Comparison of ENCODE assay signal across 9 mouse cellular contexts in genomic region chr5:124173012-124173985, GRCm38 (mm10). TPM values are rescaled to one million over a fixed set of nuclear protein-coding genes. Genes with fewer than 3 reads are reported as not detected.
DNase-seq lines count a peak whose midpoint lies in the region; ATAC-seq and TF ChIP-seq lines count a peak whose summit lies in the region.
"Had no signal": no experiment of that assay in that cellular context is flagged by ENCODE, and none has a peak within 500 bp of the region (broad histone marks: within the 10 kb centered on the region; RNA-seq: fewer than 3 reads in every experiment).

No protein-coding gene starts in this region.

- TF ChIP-seq EP300 in liver, postnatal 0 days (IDR thresholded peaks at IDR 0.05; ENCODE audit: low read depth): no peak
- no peak for TF ChIP-seq EP300 in stomach, postnatal 0 days (optimal IDR thresholded peaks at IDR 0.05)

- peaks cover 24% of the 10 kb centered on the region for H3K4me1 ChIP-seq in liver, postnatal 0 days (ENCODE audit: insufficient read depth)
- H3K4me1 ChIP-seq in stomach, postnatal 0 days (replicated peaks; ENCODE audit: control insufficient read depth, insufficient read depth): 0 out of 2 replicates have a peak, but pooled peaks cover 2% of the 10 kb centered on the region
- peaks cover 31% of the 10 kb centered on the region for H3K4me1 ChIP-seq in kidney, embryonic 16.5 days (ENCODE audit: insufficient read depth, low read length)

- no peak overlapping the region; the same call in 1 of the 2 replicates for H3K4me2 ChIP-seq in liver, postnatal 0 days (ENCODE audit: low read depth, low read length)
- peak overlapping the region; percentile 17; the same call in 1 of the 2 replicates for H3K4me2 ChIP-seq in stomach, postnatal 0 days (replicated peaks; ENCODE audit: low read depth)
- no peak overlapping the region for H3K4me2 ChIP-seq in kidney, embryonic 16.5 days (replicated peaks; ENCODE audit: low read depth, low read length)
- H3K4me2 ChIP-seq: limb, embryonic 12.5 days had no signal

- H3K9me3 ChIP-seq in liver, postnatal 0 days (ENCODE audit: low read length): no peaks in the 10 kb centered on the region
- H3K9me3 ChIP-seq in stomach, postnatal 0 days (ENCODE audit: control insufficient read depth, low read length): no peaks in the 10 kb centered on the region
- H3K9me3 ChIP-seq in kidney, embryonic 16.5 days (ENCODE audit: low read length): no peaks in the 10 kb centered on the region
- H3K9me3 ChIP-seq: limb, embryonic 12.5 days had no signal

- TF ChIP-seq CTCF in liver, postnatal 0 days (IDR thresholded peaks at IDR 0.05; ENCODE audit: low read depth): no peak
- no peak for TF ChIP-seq CTCF in stomach, postnatal 0 days (IDR thresholded peaks at IDR 0.05; ENCODE audit: low read depth)

- ATAC-seq in liver, postnatal 0 days: peak; percentile 81
- peak; percentile 46 for ATAC-seq in stomach, postnatal 0 days (ENCODE audit: low FRiP score, low TSS enrichment)
- no peak for ATAC-seq in kidney, embryonic 16.5 days (ENCODE audit: low FRiP score, low TSS enrichment)

- H3K27ac ChIP-seq in liver, postnatal 0 days (ENCODE audit: low read depth): peak overlapping the region; percentile 64
- 0 out of 2 replicates have a peak overlapping the region, but pooled peaks have one; percentile 24 for H3K27ac ChIP-seq in stomach, postnatal 0 days (replicated peaks)
- no peak overlapping the region for H3K27ac ChIP-seq in kidney, embryonic 16.5 days (ENCODE audit: low read length)
- H3K27ac ChIP-seq: limb, embryonic 12.5 days had no signal

- H3K36me3 ChIP-seq in liver, postnatal 0 days (replicated peaks; ENCODE audit: insufficient read depth, low read length): no peaks in the 10 kb centered on the region; the same call in 1 of the 2 replicates
- no peaks in the 10 kb centered on the region for H3K36me3 ChIP-seq in stomach, postnatal 0 days (ENCODE audit: control insufficient read depth, insufficient read depth, low read length)
- H3K36me3 ChIP-seq in kidney, embryonic 16.5 days (ENCODE audit: insufficient read depth, low read length): no peaks in the 10 kb centered on the region
- H3K36me3 ChIP-seq: limb, embryonic 12.5 days had no signal

- H3K4me3 ChIP-seq in liver, postnatal 0 days (ENCODE audit: low read depth, low read length): no peak overlapping the region
- H3K4me3 ChIP-seq in stomach, postnatal 0 days (ENCODE audit: low read depth, low read length): no peak overlapping the region
- no peak overlapping the region for H3K4me3 ChIP-seq in kidney, embryonic 16.5 days (ENCODE audit: low read length)
- H3K4me3 ChIP-seq: limb, embryonic 12.5 days had no signal

- WGBS in liver, postnatal 0 days (ENCODE audit: insufficient replicate concordance): 69% methylated on average over 15 of the region's 15 CpGs
- 38% methylated on average over 15 of the region's 15 CpGs for WGBS in stomach, postnatal 0 days
- WGBS in kidney, embryonic 16.5 days: 73% methylated on average over 15 of the region's 15 CpGs

- peak; percentile 73 for DNase-seq in adrenal gland, adult 2 months
- no peak for DNase-seq in adrenal gland, adult 8-10 months
- DNase-seq in adrenal gland, postnatal 36 days: peak; percentile 75 to 82
- DNase-seq in frontal cortex, postnatal 25 days (ENCODE audit: low spot score in 2 of 2): peak; percentile 46 to 66
- DNase-seq in heart, postnatal 4 days: peak; percentile 90
- peak; percentile 50 for DNase-seq in liver, postnatal 0 days
- DNase-seq in stomach, postnatal 0 days (ENCODE audit: low spot score): peak; percentile 45

- no peak overlapping the region for H3K9ac ChIP-seq in liver, postnatal 0 days (replicated peaks)
- H3K9ac ChIP-seq in stomach, postnatal 0 days (ENCODE audit: low read length): no peak overlapping the region
- no peak overlapping the region for H3K9ac ChIP-seq in kidney, embryonic 16.5 days (replicated peaks; ENCODE audit: low read length)
- H3K9ac ChIP-seq: limb, embryonic 12.5 days had no signal

- no peaks in the 10 kb centered on the region for H3K27me3 ChIP-seq in liver, postnatal 0 days (ENCODE audit: insufficient read depth, low read length)
- no peaks in the 10 kb centered on the region for H3K27me3 ChIP-seq in stomach, postnatal 0 days (ENCODE audit: control insufficient read depth, insufficient read depth, low read length)
- no peaks in the 10 kb centered on the region for H3K27me3 ChIP-seq in kidney, embryonic 16.5 days (ENCODE audit: insufficient read depth, low read length)
- H3K27me3 ChIP-seq: limb, embryonic 12.5 days had no signal

RNA-seq across cellular contexts. Expression of gene Arl6ip4, which starts 57.4 kb away (rescaled TPM):
- 10 to 100 TPM; 40.0 to 56.3 TPM for total RNA-seq in adrenal gland, adult 2 months (2021)
- polyA plus RNA-seq in adrenal gland, adult 2 months (2012; rRNA removed): 18.8 and 28.8 TPM in 2 replicates
- total RNA-seq in adrenal gland, adult 8-10 months (2022): 10 to 100 TPM; 46.4 to 72.0 (median 57.1) TPM
- total RNA-seq in adrenal gland, postnatal 36 days (2021): 10 to 100 TPM; 50.0 to 69.2 TPM
- 10 to 100 TPM; 55.1 to 68.4 TPM for total RNA-seq in heart, postnatal 4 days (2021)
- polyA plus RNA-seq in liver, postnatal 0 days (2015; fragmentation: Nextera tagmentation; extraction: Ambion mirVana): 53.9 and 54.3 TPM in 2 replicates
- 77.1 and 78.9 TPM in 2 replicates for polyA plus RNA-seq in stomach, postnatal 0 days (2015; fragmentation: Nextera tagmentation; extraction: Ambion mirVana)
- 100 and 102 TPM in 2 replicates for polyA plus RNA-seq in kidney, embryonic 16.5 days (2015; fragmentation: Nextera tagmentation; extraction: Ambion mirVana)
